Mouse (Mus musculus) C2C12 (cell line): Measurements from ENCODE around the gene Gm12569.

Experiments used
- CEBPB ChIP-seq: IDR thresholded peaks from one replicate; pipeline ENCODE4 v1.6.1; 2011; ENCODE audit warnings: low read depth, mild to moderate bottlenecking, control low read depth, moderate library complexity
- CTCF ChIP-seq: IDR thresholded peaks from one replicate; pipeline ENCODE4 v1.5.1; 2011; ENCODE audit not compliant: control insufficient read depth, insufficient read depth, insufficient read length
- MAX ChIP-seq: IDR thresholded peaks from one replicate; pipeline ENCODE4 v1.6.1; 2011; ENCODE audit warnings: mild to moderate bottlenecking, control low read depth
- MYOG ChIP-seq: IDR thresholded peaks from one replicate; pipeline ENCODE4 v1.6.1; 2011; ENCODE audit not compliant: control insufficient read depth, insufficient read length; ENCODE audit errors: extremely low read depth
- USF1 ChIP-seq: IDR thresholded peaks from one replicate; pipeline ENCODE4 v1.6.1; 2011; ENCODE audit warnings: low read depth, mild to moderate bottlenecking, control low read depth, moderate library complexity

- TF ChIP-seq MAX (no peak), CTCF (no peak), MYOG (no peak), USF1 (no peak), CEBPB (no peak)
Measured at GRCm38 (mm10) chr11:51211426-51211825, 8.8 kb upstream of the Gm12569 start.
